Mouse (Mus musculus) midbrain, embryonic 10.5 days (tissue): ENCODE results near the gene Adgrf3. TPM values are rescaled to one million over a fixed set of nuclear protein-coding genes. Genes with fewer than 3 reads are reported as not detected.

Source experiments
- DNase-seq: peaks from one replicate; pipeline ENCODE4 v3.0.0-alpha.2; 2017; ENCODE audit warnings: low spot score
- H3K27ac ChIP-seq: fragments of 300-500 bp; sonication (generic); replicated peaks from 2 replicates; pipeline ENCODE4 v1.5.1; 2016; ENCODE audit warnings: mild to moderate bottlenecking
- H3K27me3 ChIP-seq: fragments of 300-500 bp; sonication (generic); 2 replicates; pipeline ENCODE4 v1.6.1; 2016; ENCODE audit warnings: low read depth, mild to moderate bottlenecking; ENCODE audit not compliant: poor library complexity, severe bottlenecking
- H3K36me3 ChIP-seq: fragments of 300-500 bp; sonication (generic); 2 replicates; pipeline ENCODE4 v1.6.1; 2016; ENCODE audit warnings: mild to moderate bottlenecking, moderate library complexity
- H3K4me1 ChIP-seq: fragments of 300-500 bp; sonication (generic); 2 replicates; pipeline ENCODE4 v1.6.1; 2016
- H3K4me3 ChIP-seq: fragments of 300-500 bp; sonication (generic); 2 replicates; pipeline ENCODE4 v1.5.1; 2016; ENCODE audit warnings: mild to moderate bottlenecking, moderate library complexity
- H3K9me3 ChIP-seq: fragments of 300-500 bp; sonication (generic); replicated peaks from 2 replicates; pipeline ENCODE4 v1.6.1; 2016; ENCODE audit warnings: mild to moderate bottlenecking
- WGBS: fragments of 180-500 bp; shearing (Covaris S2); methylation state at CpG from one replicate; pipeline ENCODE4 v1.1.7; 2016; 5-methylcytosine and 5-hydroxymethylcytosine counted together
- polyA plus RNA-seq: library from polyadenylated mRNA; unstranded; fragments of >200 nt; fragmentation: Nextera tagmentation; extraction: Ambion mirVana; gene quantifications from 2 replicates; pipeline ENCODE4 v1.2.1, GENCODE M21; 2016

The Adgrf3 gene
- polyA plus RNA-seq: 0.05 TPM in 1 of 2 replicates, not detected in the other

DNA sequence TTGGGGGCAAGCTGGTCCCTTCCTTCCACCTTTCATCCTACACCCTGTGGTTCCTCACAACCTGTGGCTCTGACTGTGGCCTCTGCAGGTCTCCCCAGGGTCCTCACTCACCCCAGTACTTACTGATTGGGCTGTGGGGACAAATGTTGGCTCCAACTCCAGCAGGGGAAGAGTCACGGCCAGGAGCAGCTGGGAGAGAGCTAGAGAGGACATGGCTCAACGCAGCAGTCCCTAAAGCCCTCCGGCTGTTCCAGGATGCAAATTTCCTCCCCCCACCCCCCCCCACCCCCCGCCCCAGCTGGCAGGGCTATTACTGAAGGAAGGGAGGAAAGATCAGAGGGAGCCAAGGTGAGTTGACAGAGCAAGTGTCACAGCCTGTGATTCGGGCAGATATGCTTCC lies at the start of gene Adgrf3:
Adgrf3 (minus strand) TSS at position 230 of the 400 bp plus-strand sequence.
- no peak for DNase-seq
- 57% methylated on average over 5 of the region's 5 CpGs for WGBS
- no peaks in the 10 kb centered on the region for H3K4me1 ChIP-seq
- no peaks in the 10 kb centered on the region for H3K36me3 ChIP-seq
- no peak within 1 kb of the TSS for H3K27ac ChIP-seq
- H3K9me3 ChIP-seq: no peaks in the 10 kb centered on the region
- H3K27me3 ChIP-seq: no peaks in the 10 kb centered on the region
- no peak within 1 kb of the TSS for H3K4me3 ChIP-seq

DNA sequence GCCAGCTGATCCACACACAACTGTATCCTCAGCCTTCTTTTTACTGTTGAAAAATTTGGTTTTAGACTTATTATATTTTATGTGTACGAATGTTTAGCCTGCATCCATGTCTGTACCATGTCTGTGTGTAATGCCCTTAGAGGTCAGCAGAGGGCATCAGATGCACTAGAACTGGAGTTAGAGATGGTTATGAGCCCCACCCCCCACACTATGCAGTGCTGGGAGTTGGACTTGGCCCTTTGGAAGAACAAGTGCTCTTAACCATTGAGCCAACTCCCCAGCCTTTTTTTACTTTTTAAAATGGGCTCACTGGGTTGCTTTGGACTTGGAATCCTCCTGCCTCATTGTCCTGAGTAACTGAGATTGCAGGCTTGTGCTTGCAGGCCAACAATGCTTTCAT lies 42.1 kb upstream of the Adgrf3 start:
- Histone ChIP-seq H3K4me1 (peaks cover 4% of the 10 kb centered on the region), H3K27ac (no peak overlapping the region), H3K27me3 (no peaks in the 10 kb centered on the region), H3K36me3 (peaks cover 25% of the 10 kb centered on the region), H3K4me3 (no peak overlapping the region), H3K9me3 (no peaks in the 10 kb centered on the region)
- DNase-seq: no peak
- WGBS: 90% methylated on average over 1 of the region's 1 CpGs

DNA sequence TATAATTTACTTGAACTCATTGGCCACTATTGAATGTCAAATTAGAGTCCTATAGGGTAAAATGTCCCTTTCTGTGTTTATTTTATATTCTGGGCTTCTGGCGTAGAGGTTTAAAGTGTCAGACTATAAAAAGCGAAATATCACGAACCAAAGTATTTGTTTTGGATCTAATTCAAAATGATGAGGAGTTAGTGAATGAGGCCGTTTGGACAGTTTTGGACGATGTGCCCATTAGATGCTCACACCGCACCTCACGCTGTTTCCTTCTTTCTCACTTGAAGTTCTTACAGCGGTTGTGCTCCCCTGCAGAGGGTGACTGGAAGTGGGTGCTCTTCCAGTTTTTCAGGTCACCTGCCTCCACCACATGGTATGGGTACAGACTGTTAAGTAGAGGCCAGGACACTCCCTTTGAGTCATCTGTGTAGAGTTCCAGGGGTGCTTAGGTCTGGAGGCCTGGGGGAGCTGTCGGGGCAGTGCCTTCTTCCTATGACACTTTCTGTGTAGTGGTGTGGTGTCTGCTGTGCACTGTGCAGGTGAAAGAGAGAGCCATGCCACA lies 40.4 kb upstream of the Adgrf3 start:
- 97% methylated on average over 9 of the region's 9 CpGs for WGBS
- H3K27ac ChIP-seq: no peak overlapping the region
- H3K36me3 ChIP-seq: peaks cover 17% of the 10 kb centered on the region
- DNase-seq: no peak
- H3K4me3 ChIP-seq: no peak overlapping the region
- H3K9me3 ChIP-seq: no peaks in the 10 kb centered on the region
- H3K27me3 ChIP-seq: no peaks in the 10 kb centered on the region
- H3K4me1 ChIP-seq: peaks cover 13% of the 10 kb centered on the region

DNA sequence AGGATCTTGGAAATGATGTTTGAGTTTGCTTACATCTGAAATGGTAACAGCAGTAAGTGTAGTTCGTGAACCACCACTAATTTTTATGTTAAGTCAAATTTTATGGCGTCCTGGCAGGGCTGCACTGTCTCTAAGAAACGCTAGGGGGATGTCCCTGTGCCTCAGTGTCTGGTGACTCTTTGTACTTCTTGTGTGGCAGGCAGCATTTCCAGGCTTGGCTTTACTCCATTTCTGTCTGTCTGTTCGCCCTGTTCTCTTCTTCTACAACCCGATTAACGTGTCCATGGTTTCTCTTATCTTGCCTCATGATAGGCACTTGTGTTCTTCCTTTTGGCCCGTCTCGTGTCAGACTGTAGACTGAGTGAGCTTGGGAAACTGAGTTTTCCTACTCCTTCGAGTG lies 38.2 kb upstream of the Adgrf3 start:
- no peak for DNase-seq
- H3K4me1 ChIP-seq: peaks cover 13% of the 10 kb centered on the region
- no peaks in the 10 kb centered on the region for H3K9me3 ChIP-seq
- H3K4me3 ChIP-seq: no peak overlapping the region
- WGBS: 82% methylated on average over 9 of the region's 9 CpGs
- peaks cover 23% of the 10 kb centered on the region for H3K36me3 ChIP-seq
- no peak overlapping the region for H3K27ac ChIP-seq
- H3K27me3 ChIP-seq: no peaks in the 10 kb centered on the region

DNA sequence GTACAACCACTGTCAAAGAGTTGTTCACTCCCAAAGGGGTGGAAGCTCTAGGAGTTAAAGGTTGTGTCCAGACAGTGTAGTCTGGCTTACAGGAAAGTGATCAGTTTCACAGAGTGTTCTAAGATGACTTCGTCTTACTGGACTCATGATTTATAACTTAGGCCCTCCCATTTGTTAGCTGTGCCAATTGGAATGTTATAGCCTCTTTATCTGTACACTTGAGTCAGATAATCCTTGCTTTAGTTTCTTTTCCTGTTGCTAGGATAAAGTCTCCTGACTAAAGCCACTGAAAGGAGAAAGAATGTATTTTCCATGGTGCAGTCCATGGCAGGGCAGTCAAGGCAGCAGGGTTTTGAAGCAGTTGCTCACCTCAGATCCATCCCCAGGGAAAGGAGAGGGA lies 36.9 kb upstream of the Adgrf3 start:
- Histone ChIP-seq H3K36me3 (peaks cover 32% of the 10 kb centered on the region), H3K9me3 (no peaks in the 10 kb centered on the region), H3K4me1 (peaks cover 13% of the 10 kb centered on the region), H3K27ac (no peak overlapping the region), H3K27me3 (no peaks in the 10 kb centered on the region), H3K4me3 (no peak overlapping the region)
- DNase-seq: no peak
- WGBS: 77% methylated on average over 1 of the region's 1 CpGs

DNA sequence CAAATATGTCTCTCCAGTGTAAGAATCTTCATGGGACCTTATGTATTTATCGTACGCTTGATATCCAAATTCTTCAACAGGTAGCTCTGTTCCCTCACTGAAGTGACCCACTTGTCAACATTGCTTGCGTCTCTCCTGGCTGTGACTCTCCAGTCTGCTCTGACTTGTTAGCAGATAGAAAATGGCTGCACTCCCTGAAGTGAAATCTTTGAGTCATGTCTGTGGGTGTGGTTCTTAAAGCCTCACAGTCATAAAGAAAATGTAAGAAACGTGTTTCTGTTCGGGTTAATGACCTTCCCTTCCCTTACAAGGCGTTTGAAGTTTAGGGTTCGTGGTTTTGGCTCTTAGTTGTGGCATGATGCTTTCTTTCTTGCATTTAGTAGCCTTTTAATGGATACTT lies 35.0 kb upstream of the Adgrf3 start:
- peaks cover 31% of the 10 kb centered on the region for H3K36me3 ChIP-seq
- WGBS: 96% methylated on average over 7 of the region's 7 CpGs
- DNase-seq: no peak

DNA sequence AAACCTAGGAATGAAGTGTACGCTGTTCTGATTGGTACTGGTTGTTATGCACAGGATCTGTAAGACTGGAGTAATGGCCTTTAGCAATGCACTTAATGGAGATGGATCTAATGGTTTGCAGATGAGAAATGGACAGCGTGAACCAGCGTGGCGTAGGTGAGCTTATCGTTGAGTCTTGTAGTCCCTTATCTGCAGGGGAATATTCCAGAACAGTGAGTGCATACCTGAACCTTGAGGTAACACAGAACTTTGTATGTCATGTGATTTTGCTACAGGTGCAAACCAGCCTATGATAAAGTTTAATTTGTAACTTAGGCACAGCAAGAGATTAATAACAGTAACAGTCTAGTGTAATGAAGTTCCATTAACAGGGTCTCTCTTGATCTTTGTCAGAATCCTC lies 33.0 kb upstream of the Adgrf3 start:
- over 99% methylated on average over 5 of the region's 5 CpGs for WGBS
- Histone ChIP-seq H3K36me3 (peaks cover 31% of the 10 kb centered on the region), H3K27ac (no peak overlapping the region), H3K9me3 (no peaks in the 10 kb centered on the region), H3K27me3 (no peaks in the 10 kb centered on the region), H3K4me1 (peaks cover 24% of the 10 kb centered on the region), H3K4me3 (no peak overlapping the region)
- DNase-seq: no peak

More for the DNA sequence above, 35.0 kb upstream of the Adgrf3 start:
- Histone ChIP-seq H3K4me3 (no peak overlapping the region), H3K9me3 (no peaks in the 10 kb centered on the region), H3K27ac (no peak overlapping the region), H3K4me1 (peaks cover 13% of the 10 kb centered on the region), H3K27me3 (no peaks in the 10 kb centered on the region)

DNA sequence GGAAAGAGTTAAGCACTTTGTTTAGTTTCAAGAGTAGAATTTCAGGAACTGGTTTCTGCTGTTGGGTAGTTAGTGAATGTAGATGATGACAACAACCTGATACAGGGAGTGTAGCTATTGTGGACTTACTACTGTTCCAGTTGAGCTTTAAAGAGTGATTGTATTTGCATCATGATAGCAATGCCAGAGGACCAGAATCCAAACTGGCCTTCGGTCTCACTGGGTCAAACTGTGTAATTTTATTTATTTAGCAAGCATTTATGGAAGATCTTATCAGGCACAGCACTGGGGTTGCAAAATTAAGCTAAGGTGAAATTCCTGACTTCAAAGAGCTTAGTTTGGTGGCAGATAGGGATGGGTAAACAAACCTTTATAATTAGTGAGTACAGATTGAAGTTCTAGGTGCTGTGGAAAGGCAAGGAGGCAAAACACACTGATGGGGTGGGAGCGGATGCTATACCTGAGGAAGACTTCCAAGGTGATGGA lies 30.2 kb upstream of the Adgrf3 start:
- no peak for DNase-seq
- WGBS: 95% methylated on average over 2 of the region's 2 CpGs
- Histone ChIP-seq H3K4me3 (no peak overlapping the region), H3K27me3 (no peaks in the 10 kb centered on the region), H3K4me1 (peaks cover 28% of the 10 kb centered on the region), H3K9me3 (0 out of 2 replicates have a peak, but pooled peaks cover under 1% of the 10 kb centered on the region), H3K36me3 (peaks cover 35% of the 10 kb centered on the region), H3K27ac (no peak overlapping the region)

DNA sequence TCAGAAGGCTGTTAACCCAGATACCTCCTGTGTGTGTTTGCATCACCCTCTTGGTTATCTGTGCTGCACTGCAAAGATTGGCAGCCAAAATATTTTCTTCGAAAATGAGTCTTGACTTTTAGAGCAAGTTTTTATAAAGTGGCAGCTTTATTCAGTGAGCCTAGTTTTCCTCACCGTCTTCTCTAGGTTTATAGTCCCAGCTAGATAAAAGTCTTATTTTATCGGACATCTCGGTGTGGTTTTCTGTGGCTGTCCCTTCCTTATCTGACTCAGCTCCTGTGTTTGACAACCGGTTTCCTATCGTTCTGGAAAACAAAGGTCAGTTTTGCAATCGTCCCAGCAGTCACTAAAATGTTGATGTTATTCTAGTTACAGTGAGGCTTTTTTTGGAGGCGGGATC lies 28.5 kb upstream of the Adgrf3 start:
- H3K4me1 ChIP-seq: peaks cover 28% of the 10 kb centered on the region
- H3K27me3 ChIP-seq: no peaks in the 10 kb centered on the region
- H3K9me3 ChIP-seq: peaks cover 9% of the 10 kb centered on the region; the same call in 1 of the 2 replicates
- peak overlapping the region; percentile 84 for H3K4me3 ChIP-seq
- no peak for DNase-seq
- 80% methylated on average over 8 of the region's 8 CpGs for WGBS
- H3K36me3 ChIP-seq: peaks cover 31% of the 10 kb centered on the region
- no peak overlapping the region for H3K27ac ChIP-seq

DNA sequence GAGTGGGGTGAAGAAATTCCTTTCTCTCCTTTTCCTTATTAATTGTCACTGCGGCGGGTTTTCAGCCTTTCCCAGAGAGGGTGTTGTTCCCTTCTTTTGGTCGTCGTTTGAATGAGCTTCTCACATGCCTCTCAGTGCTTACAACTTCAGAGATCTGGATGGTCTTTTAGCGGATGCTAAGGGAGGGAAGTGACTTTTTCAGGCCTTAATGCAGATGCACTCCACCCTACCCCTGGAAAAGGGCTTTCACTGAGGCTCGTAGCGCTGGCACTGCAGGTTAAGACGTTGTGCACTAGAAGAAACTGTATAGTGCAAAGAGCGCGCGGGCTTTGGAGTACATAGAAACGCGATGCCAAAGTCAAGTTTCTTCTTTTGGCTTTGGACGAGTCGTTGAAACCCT lies 27.5 kb upstream of the Adgrf3 start:
- WGBS: 5% methylated on average over 15 of the region's 15 CpGs
- H3K4me3 ChIP-seq: peak overlapping the region; percentile 84
- peak overlapping the region; percentile 89 for H3K27ac ChIP-seq
- no peaks in the 10 kb centered on the region for H3K27me3 ChIP-seq
- H3K36me3 ChIP-seq: peaks cover 21% of the 10 kb centered on the region
- peaks cover 28% of the 10 kb centered on the region for H3K4me1 ChIP-seq
- H3K9me3 ChIP-seq: peaks cover 9% of the 10 kb centered on the region; the same call in 1 of the 2 replicates
- no peak for DNase-seq

DNA sequence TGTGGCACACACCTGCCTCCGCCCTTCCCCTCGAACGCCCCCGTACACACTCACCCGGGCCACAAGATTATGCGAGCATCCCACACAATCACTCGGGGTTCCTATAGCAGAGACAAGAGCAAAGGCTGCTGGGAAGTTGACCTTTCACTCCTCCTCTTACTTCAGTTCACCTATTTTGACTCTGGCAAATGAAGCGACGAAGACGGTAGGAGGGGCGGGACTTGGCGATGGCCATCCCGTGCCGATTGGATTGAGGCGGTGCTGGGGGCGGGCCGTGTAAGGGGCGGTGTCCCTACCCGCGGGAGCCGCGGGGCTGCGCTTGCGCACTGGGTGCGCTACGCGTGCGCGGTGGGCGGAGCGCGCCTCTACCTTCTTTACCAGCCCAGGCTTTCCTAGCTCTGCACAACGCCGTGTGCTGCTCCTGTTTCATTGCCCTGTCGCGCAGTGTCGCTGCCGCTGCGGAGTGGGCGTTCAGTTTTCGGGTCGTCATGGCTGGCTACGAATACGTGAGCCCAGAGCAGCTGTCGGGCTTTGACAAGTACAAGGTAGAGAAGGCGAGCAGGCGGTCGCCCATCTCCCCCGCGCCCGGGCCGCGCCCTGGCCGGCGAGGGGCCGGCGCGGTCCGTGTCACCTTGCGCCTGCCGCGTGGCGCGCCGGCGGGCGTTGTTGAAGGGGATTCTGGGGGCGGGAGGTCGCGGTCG lies 26.9 kb upstream of the Adgrf3 start, which contains the start of gene Selenoi:
Selenoi (plus strand) TSS at position 311 of the 701 bp plus-strand sequence.
- Histone ChIP-seq H3K27me3 (no peaks in the 10 kb centered on the region), H3K36me3 (peaks cover 15% of the 10 kb centered on the region), H3K27ac (peak within 1 kb of the TSS; percentile 89), H3K4me3 (peak within 1 kb of the TSS; percentile 84), H3K4me1 (peaks cover 28% of the 10 kb centered on the region), H3K9me3 (peaks cover 9% of the 10 kb centered on the region; the same call in 1 of the 2 replicates)
- 2% methylated on average over 71 of the region's 71 CpGs for WGBS
- DNase-seq: peak; percentile 98

DNA sequence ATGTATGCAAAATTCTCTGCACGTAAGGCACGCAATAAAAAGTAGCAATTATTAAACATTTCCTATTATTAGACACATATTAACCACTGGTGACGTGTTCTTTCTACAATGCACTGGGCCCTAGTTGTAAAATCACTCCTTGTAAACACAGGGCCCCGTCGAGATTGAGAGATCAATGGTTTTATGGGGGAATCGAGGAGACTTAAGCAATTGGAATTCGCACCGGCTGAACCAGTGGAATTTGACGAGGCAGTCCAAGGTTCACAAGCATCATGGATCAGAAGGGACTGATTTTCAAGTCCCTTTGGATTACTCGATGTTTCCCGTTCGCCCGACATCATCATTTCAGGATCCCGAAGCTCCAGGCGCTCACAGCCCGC lies 26.4 kb upstream of the Adgrf3 start:
- 55% methylated on average over 16 of the region's 16 CpGs for WGBS
- peaks cover 9% of the 10 kb centered on the region; the same call in 1 of the 2 replicates for H3K9me3 ChIP-seq
- peak overlapping the region; percentile 89 for H3K27ac ChIP-seq
- no peaks in the 10 kb centered on the region for H3K27me3 ChIP-seq
- peaks cover 14% of the 10 kb centered on the region for H3K36me3 ChIP-seq
- no peak for DNase-seq
- peaks cover 28% of the 10 kb centered on the region for H3K4me1 ChIP-seq
- H3K4me3 ChIP-seq: peak overlapping the region; percentile 84

DNA sequence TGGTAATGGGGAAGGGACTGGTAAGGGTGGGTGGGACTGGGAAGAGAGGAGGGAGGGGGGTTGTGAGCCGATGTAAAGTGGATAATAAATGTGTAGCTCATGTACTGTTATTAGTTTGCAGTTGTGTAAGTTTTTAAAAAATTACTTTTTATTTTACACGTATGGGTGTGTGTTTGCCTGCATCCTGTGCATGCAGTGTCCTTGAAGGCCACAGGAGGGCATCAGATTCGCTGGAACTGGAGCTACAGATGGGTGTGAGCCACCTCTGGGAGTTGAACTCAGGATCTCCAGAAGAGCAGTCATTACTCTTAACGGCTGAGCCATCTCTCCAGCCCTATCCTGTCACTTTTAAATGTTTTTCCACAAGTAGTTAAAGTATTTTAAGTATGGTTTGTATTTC lies 25.4 kb upstream of the Adgrf3 start:
- DNase-seq: no peak
- Histone ChIP-seq H3K4me3 (no peak overlapping the region), H3K27me3 (no peaks in the 10 kb centered on the region), H3K27ac (no peak overlapping the region), H3K9me3 (peaks cover 9% of the 10 kb centered on the region; the same call in 1 of the 2 replicates), H3K4me1 (peaks cover 28% of the 10 kb centered on the region), H3K36me3 (peaks cover 14% of the 10 kb centered on the region)
- 91% methylated on average over 4 of the region's 4 CpGs for WGBS
